Mouse (Mus musculus): ENCODE results near the gene Scgb2b26. TPM values are rescaled to one million over a fixed set of nuclear protein-coding genes. Genes with fewer than 3 reads are reported as not detected.

Scgb2b26 gene
- not detected for total RNA-seq (2021)
- long read RNA-seq, experiment 1 = 0 reads
- long read RNA-seq, experiment 2 = 0 reads

- DNase-seq (ENCODE audit: low spot score) = no peak
These were observed at the start of gene Scgb2b26 for GRCm38 (mm10) chr7:33944940-33945339. TSS of gene Scgb2b26 (minus strand) at chr7:33945040.

- DNase-seq (ENCODE audit: low spot score) = peak; percentile 12
These were observed 37.4 kb upstream of the Scgb2b26 start for GRCm38 (mm10) chr7:33982281-33982680.

- no peak for DNase-seq (ENCODE audit: low spot score)
These were observed 41.9 kb downstream of the Scgb2b26 start for GRCm38 (mm10) chr7:33902982-33903381.

- DNase-seq (ENCODE audit: low spot score) = no peak
These were observed 44.0 kb downstream of the Scgb2b26 start for GRCm38 (mm10) chr7:33900803-33901202.

GRCm38 (mm10) chr7:33900007-33900406 lies 44.8 kb downstream of the Scgb2b26 start:
- DNase-seq (ENCODE audit: low spot score) = peak; percentile 2

Other genes starting within 250 kb of the Scgb2b26 start
- gene Scgb2b24, start 205.7 kb downstream of the Scgb2b26 start, total RNA-seq (2021) = not detected
- gene Scgb1b24, start 201.2 kb downstream of the Scgb2b26 start, total RNA-seq (2021) = not detected
- gene Scgb2b27, start 68.9 kb upstream of the Scgb2b26 start, total RNA-seq (2021) = not detected
- not detected for gene Scgb1b27, start 76.4 kb upstream of the Scgb2b26 start, total RNA-seq (2021)
- not detected for gene Scgb1b30, start 150.4 kb upstream of the Scgb2b26 start, total RNA-seq (2021)
- gene Wtip, start 188.2 kb upstream of the Scgb2b26 start, total RNA-seq (2021) = 1 to 10 TPM; 2.7 to 4.1 TPM
- 10 to 100 TPM; 32.8 to 37.1 TPM for gene Uba2, start 224.6 kb upstream of the Scgb2b26 start, total RNA-seq (2021)